Mouse (Mus musculus) forebrain, embryonic 10.5 days (tissue): ENCODE results near the gene A930018P22Rik. TPM values are rescaled to one million over a fixed set of nuclear protein-coding genes. Genes with fewer than 3 reads are reported as not detected.
A peak's percentile ranks its signal among the peaks of the same experiment; 100 is the strongest.

Experiments used
- DNase-seq: peaks from one replicate; pipeline ENCODE4 v3.0.0-alpha.2; 2017; ENCODE audit warnings: low spot score; ENCODE audit errors: extremely low spot score
- H3K27ac ChIP-seq: fragments of 300-500 bp; sonication (generic); 2 replicates; pipeline ENCODE4 v1.5.1; 2016; ENCODE audit warnings: mild to moderate bottlenecking
- H3K27me3 ChIP-seq: fragments of 300-500 bp; sonication (generic); 2 replicates; pipeline ENCODE4 v1.6.1; 2016; ENCODE audit warnings: mild to moderate bottlenecking; ENCODE audit not compliant: poor library complexity, severe bottlenecking
- H3K36me3 ChIP-seq: fragments of 300-500 bp; sonication (generic); replicated peaks from 2 replicates; pipeline ENCODE4 v1.6.1; 2016; ENCODE audit warnings: mild to moderate bottlenecking, moderate library complexity
- H3K4me1 ChIP-seq: fragments of 300-500 bp; sonication (generic); 2 replicates; pipeline ENCODE4 v1.6.1; 2016
- H3K4me3 ChIP-seq: fragments of 300-500 bp; sonication (generic); 2 replicates; pipeline ENCODE4 v1.5.1; 2016; ENCODE audit warnings: mild to moderate bottlenecking, moderate library complexity
- H3K9me3 ChIP-seq: fragments of 300-500 bp; sonication (generic); 2 replicates; pipeline ENCODE4 v1.6.1; 2016; ENCODE audit warnings: mild to moderate bottlenecking, moderate library complexity
- WGBS: fragments of 180-500 bp; shearing (Covaris S2); methylation state at CpG from one replicate; pipeline ENCODE4 v1.1.7; 2016; 5-methylcytosine and 5-hydroxymethylcytosine counted together
- polyA plus RNA-seq: library from polyadenylated mRNA; unstranded; fragments of >200 nt; fragmentation: Nextera tagmentation; extraction: Ambion mirVana; gene quantifications from 2 replicates; pipeline ENCODE4 v1.2.1, GENCODE M21; 2016

A930018P22Rik gene
- polyA plus RNA-seq, 1 experiment from 2014 or later = not detected

DNA sequence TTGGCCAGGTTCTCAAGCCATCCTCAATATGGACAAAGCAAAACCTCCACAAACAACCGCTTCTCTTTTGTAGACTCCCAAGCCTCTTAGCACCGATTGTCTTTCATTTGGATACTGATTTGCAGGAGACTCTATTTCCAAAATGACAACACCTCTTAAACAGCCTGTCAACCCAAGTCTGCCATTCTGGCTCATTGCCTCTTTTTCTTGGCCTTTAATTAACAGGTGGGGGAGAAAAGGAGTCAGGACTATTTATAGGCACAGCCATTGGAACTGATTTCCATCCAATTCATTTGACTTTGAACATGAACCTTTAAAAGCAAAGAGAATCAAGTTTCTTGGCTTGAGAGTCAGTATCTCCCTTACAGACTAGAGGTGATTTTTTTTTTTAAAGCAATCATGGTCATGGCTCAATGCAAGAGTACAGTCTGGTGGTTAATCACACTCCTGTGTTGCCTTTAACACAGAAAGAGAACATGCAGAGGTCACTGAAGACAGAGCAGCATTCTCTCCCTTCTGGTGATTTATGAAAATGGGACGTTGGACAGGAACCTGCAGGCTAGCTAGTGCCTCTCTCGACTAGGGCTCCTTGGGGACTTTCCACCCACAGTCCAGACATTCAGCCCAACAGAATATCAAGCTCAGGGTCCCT lies 25.5 kb downstream of the A930018P22Rik start:
- WGBS = 92% methylated on average over 4 of the region's 4 CpGs
- H3K27me3 ChIP-seq = no peaks in the 10 kb centered on the region
- no peak for DNase-seq

GRCm38 (mm10) chr2:104150608-104151397 lies 28.2 kb downstream of the A930018P22Rik start:
- no peaks in the 10 kb centered on the region for H3K9me3 ChIP-seq
- 88% methylated on average over 6 of the region's 6 CpGs for WGBS
- H3K27me3 ChIP-seq = no peaks in the 10 kb centered on the region
- no peak overlapping the region for H3K4me3 ChIP-seq
- no peak overlapping the region for H3K27ac ChIP-seq
- H3K36me3 ChIP-seq = no peaks in the 10 kb centered on the region
- H3K4me1 ChIP-seq = no peaks in the 10 kb centered on the region
- no peak for DNase-seq

More for the DNA sequence above, 25.5 kb downstream of the A930018P22Rik start:
- H3K4me1 ChIP-seq = no peaks in the 10 kb centered on the region
- no peak overlapping the region for H3K27ac ChIP-seq
- H3K4me3 ChIP-seq = no peak overlapping the region
- no peaks in the 10 kb centered on the region for H3K36me3 ChIP-seq
- H3K9me3 ChIP-seq = no peaks in the 10 kb centered on the region

DNA sequence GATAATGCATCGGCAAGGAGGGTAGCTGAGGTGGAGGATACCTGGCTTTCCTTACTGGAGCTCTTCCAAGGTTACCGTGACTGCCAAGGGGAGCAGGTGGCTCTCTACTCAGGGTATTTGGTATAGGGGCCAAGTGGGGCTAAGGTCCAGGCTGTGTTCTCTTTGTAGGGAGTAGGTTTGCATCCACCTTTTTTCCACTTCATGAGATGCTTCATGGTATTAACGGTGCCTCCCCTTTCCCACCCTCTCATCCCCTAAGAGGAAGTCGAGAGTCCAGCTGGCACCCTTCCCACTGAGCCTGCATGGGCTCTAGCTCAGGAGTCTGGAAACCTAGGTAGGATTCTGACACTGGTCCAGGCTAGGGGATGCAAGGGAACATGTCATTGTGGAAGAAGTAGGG lies 30.8 kb downstream of the A930018P22Rik start:
- Histone ChIP-seq H3K4me1 (no peaks in the 10 kb centered on the region), H3K36me3 (no peaks in the 10 kb centered on the region), H3K4me3 (no peak overlapping the region), H3K9me3 (no peaks in the 10 kb centered on the region), H3K27ac (no peak overlapping the region), H3K27me3 (no peaks in the 10 kb centered on the region)
- no peak for DNase-seq
- 96% methylated on average over 4 of the region's 4 CpGs for WGBS

DNA sequence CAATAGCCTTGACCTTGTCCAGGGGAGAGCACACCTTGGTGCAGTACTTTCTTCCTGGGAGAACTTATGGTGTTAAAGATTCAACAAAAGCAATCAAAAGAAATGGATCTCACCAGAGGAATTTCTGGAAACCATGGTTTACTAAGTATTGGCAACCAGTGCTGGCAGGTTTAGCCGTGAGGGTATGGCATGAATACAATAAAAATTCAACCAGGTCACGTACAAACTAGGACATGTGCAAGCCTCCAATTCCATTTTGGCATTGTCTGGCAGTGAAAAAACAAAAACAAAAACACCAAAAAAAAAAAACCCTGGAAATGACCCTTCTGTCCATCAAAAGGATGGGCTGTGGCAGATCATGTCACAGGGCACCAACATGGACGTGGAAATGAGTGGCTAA lies 31.3 kb downstream of the A930018P22Rik start:
- Histone ChIP-seq H3K27me3 (no peaks in the 10 kb centered on the region), H3K4me1 (no peaks in the 10 kb centered on the region), H3K27ac (no peak overlapping the region), H3K9me3 (no peaks in the 10 kb centered on the region), H3K4me3 (no peak overlapping the region), H3K36me3 (no peaks in the 10 kb centered on the region)
- 87% methylated on average over 3 of the region's 3 CpGs for WGBS
- DNase-seq = no peak

DNA sequence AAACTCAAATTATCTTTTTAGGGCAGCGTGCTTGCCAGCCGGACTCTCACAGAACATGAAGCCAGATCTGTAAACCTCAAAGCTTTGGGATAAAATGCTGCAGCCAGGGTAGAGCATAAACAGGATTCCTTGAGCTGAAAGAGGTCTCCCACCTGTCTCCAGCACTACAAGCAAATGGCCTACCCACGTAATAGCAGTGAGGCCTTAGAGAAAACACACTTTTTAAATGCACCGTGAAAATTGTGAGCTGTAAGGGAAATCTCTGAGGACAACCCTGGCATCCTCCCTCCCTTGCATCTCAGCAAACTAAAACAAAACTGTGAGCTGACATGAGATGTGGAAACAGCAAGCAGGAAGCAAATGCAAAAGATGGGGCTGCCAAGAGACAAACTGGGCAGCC lies 35.3 kb downstream of the A930018P22Rik start:
- Histone ChIP-seq H3K27me3 (no peaks in the 10 kb centered on the region), H3K9me3 (no peaks in the 10 kb centered on the region), H3K36me3 (no peaks in the 10 kb centered on the region), H3K27ac (no peak overlapping the region), H3K4me1 (no peaks in the 10 kb centered on the region), H3K4me3 (no peak overlapping the region)
- whole genome bisulfite sequencing = 86% methylated on average over 4 of the region's 4 CpGs
- DNase-seq = no peak

DNA sequence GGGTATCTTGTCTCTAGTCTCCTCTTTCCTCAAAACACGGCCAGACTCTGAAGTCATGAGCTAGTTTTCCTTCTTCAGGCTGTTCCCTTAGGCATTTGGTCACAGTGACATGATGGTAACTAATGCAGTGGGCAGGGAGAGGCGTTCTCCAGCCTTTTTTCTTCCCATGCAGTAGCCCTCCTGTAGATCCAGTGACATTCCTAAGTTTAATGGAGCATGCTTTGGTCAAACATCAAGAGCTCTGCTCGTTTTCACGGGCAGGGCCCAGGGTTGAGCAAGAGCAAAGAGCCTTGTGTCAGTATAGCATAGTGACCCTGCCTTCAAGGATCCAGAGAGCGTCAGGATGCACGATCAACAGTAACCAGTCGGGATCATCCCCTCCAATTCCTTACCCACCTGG lies 40.8 kb downstream of the A930018P22Rik start:
- no peaks in the 10 kb centered on the region for H3K9me3 ChIP-seq
- 78% methylated on average over 7 of the region's 7 CpGs for WGBS
- H3K27me3 ChIP-seq = no peaks in the 10 kb centered on the region
- H3K27ac ChIP-seq = no peak overlapping the region
- H3K36me3 ChIP-seq = no peaks in the 10 kb centered on the region
- no peak overlapping the region for H3K4me3 ChIP-seq
- no peak for DNase-seq
- H3K4me1 ChIP-seq = peaks cover 8% of the 10 kb centered on the region

- H3K27ac ChIP-seq = no peak overlapping the region
- H3K27me3 ChIP-seq = no peaks in the 10 kb centered on the region
- DNase-seq = no peak
- 94% methylated on average over 4 of the region's 4 CpGs for WGBS
- H3K4me3 ChIP-seq = no peak overlapping the region
- no peaks in the 10 kb centered on the region for H3K9me3 ChIP-seq
- H3K4me1 ChIP-seq = peaks cover 11% of the 10 kb centered on the region
- no peaks in the 10 kb centered on the region for H3K36me3 ChIP-seq
Measured at GRCm38 (mm10) chr2:104163978-104164487, 41.5 kb downstream of the A930018P22Rik start.

GRCm38 (mm10) chr2:104165631-104166030 lies 43.1 kb downstream of the A930018P22Rik start:
- no peaks in the 10 kb centered on the region for H3K36me3 ChIP-seq
- WGBS = 84% methylated on average over 2 of the region's 2 CpGs
- peaks cover 11% of the 10 kb centered on the region for H3K4me1 ChIP-seq
- no peak overlapping the region for H3K27ac ChIP-seq
- DNase-seq = no peak
- H3K4me3 ChIP-seq = no peak overlapping the region
- no peaks in the 10 kb centered on the region for H3K27me3 ChIP-seq
- H3K9me3 ChIP-seq = no peaks in the 10 kb centered on the region

DNA sequence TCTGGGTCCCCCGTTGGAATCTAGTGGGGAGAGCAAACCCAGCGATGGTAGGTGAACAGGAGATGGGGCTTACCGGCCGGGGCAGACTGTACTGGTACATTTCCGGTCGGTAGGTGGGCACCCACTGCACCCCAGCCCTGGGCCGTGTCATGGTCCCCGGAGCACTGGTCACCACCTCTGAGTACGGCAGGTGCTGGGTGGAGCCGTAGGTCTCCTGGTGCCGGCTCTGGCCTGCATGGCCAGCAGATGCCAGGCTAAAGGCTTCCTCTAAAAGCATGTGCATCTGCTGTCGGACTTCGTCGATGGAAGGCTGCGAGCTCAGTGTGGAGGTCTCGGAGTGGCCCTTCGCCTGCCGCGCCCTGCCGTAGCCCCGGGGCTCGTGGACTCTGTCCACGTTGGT lies 45.2 kb downstream of the A930018P22Rik start:
- no peak overlapping the region for H3K4me3 ChIP-seq
- H3K27ac ChIP-seq = peak overlapping the region; percentile 1
- H3K4me1 ChIP-seq = peaks cover 11% of the 10 kb centered on the region
- H3K27me3 ChIP-seq = no peaks in the 10 kb centered on the region
- H3K9me3 ChIP-seq = no peaks in the 10 kb centered on the region
- 97% methylated on average over 23 of the region's 23 CpGs for WGBS
- no peaks in the 10 kb centered on the region for H3K36me3 ChIP-seq
- DNase-seq = no peak

GRCm38 (mm10) chr2:104168186-104168896 lies 45.8 kb downstream of the A930018P22Rik start:
- H3K27me3 ChIP-seq = no peaks in the 10 kb centered on the region
- no peak for DNase-seq
- no peaks in the 10 kb centered on the region for H3K9me3 ChIP-seq
- 83% methylated on average over 17 of the region's 17 CpGs for WGBS
- no peak overlapping the region for H3K4me3 ChIP-seq
- H3K4me1 ChIP-seq = peaks cover 11% of the 10 kb centered on the region
- no peaks in the 10 kb centered on the region for H3K36me3 ChIP-seq
- H3K27ac ChIP-seq = peak overlapping the region; percentile 1; the same call in 1 of the 2 replicates

DNA sequence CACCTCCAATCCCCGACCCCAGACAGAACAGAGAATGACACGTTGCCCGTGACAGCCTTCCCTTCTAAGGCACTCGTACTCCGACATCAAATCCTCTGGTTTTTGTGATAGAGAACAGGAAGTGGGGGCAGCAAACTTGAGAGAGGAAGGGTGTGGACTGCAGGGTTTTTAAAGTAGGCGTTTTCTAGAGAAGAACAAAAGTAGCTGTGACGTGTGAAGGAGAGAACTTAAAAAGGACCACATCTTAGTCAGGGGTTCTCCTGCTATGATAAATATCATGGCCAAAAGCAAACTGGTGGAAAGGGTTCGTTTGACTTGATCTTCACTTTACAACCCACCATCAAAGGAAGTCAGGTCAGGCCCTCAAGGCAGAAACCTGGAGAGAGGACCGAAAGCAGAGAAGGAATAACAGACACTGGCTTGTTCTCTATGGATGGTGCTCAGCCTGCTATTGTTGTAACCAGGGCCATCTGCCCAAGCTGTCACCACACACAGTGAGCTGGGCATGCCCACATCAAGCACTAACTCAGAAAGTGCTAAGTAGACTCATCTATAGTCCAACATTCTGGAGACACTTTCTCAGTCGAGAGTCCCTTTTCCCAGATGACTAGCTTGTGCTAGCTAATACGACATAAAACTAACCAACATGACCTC lies 50.3 kb downstream of the A930018P22Rik start:
- Histone ChIP-seq H3K36me3 (no peaks in the 10 kb centered on the region), H3K4me3 (no peak overlapping the region), H3K9me3 (no peaks in the 10 kb centered on the region), H3K27ac (no peak overlapping the region), H3K27me3 (no peaks in the 10 kb centered on the region), H3K4me1 (peaks cover 27% of the 10 kb centered on the region)
- WGBS = 74% methylated on average over 11 of the region's 11 CpGs
- no peak for DNase-seq

DNA sequence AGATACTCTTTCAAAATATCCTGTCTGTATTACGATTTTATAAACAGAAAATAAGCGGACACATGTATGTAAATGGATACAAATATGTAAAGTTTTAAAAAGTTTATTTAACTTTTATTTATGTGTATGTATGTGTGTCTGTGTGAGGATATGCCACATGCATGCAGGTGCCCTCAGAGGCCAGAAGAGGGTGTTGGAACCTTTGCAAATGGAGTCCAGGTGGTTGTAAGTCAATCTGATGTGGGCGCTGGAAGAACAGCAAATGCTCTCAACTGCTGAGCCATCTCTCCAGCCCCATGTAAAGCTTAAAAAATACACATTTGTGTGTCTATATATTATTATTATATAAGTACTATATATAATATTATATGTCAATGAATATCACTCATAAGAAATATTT lies 50.9 kb downstream of the A930018P22Rik start:
- H3K9me3 ChIP-seq = no peaks in the 10 kb centered on the region
- no peaks in the 10 kb centered on the region for H3K36me3 ChIP-seq
- 94% methylated on average over 3 of the region's 3 CpGs for WGBS
- H3K27me3 ChIP-seq = no peaks in the 10 kb centered on the region
- H3K4me3 ChIP-seq = no peak overlapping the region
- no peak for DNase-seq
- H3K27ac ChIP-seq = no peak overlapping the region
- peaks cover 21% of the 10 kb centered on the region for H3K4me1 ChIP-seq
